Mouse (Mus musculus) intestine, embryonic 16.5 days (tissue): ENCODE results near the gene Pola2. TPM values are rescaled to one million over a fixed set of nuclear protein-coding genes. Genes with fewer than 3 reads are reported as not detected.

Source experiments
- polyA plus RNA-seq: library from polyadenylated mRNA; unstranded; fragments of >200 nt; fragmentation: Nextera tagmentation; extraction: Ambion mirVana; gene quantifications from 2 replicates; pipeline ENCODE4 v1.2.1, GENCODE M21; 2015

The Pola2 gene
- polyA plus RNA-seq, 1 experiment from 2014 or later: 61.7 TPM

Other genes with a start within 250 kb of the Pola2 start
- 48.6 and 49.7 TPM in 2 replicates for gene Ehbp1l1, start 237.9 kb downstream of the Pola2 start, polyA plus RNA-seq
- gene Fam89b, start 234.5 kb downstream of the Pola2 start, polyA plus RNA-seq: 56.6 and 57.8 TPM in 2 replicates
- gene Ltbp3, start 223.3 kb downstream of the Pola2 start, polyA plus RNA-seq: 14.0 and 20.8 TPM in 2 replicates
- gene Scyl1, start 192.8 kb downstream of the Pola2 start, polyA plus RNA-seq: 58.9 and 64.3 TPM in 2 replicates
- gene Frmd8, start 88.9 kb downstream of the Pola2 start, polyA plus RNA-seq: 31.1 and 31.7 TPM in 2 replicates
- 3.4 and 4.1 TPM in 2 replicates for gene Slc25a45, start 86.4 kb downstream of the Pola2 start, polyA plus RNA-seq
- 1.5 and 1.7 TPM in 2 replicates for gene Tigd3, start 70.1 kb downstream of the Pola2 start, polyA plus RNA-seq
- gene Dpf2, start 51.2 kb downstream of the Pola2 start, polyA plus RNA-seq: 109 and 119 TPM in 2 replicates
- 14.7 and 15.1 TPM in 2 replicates for gene Cdc42ep2, start 39.4 kb downstream of the Pola2 start, polyA plus RNA-seq
- not detected in 2 replicates for gene Slc22a20, start 21.9 kb upstream of the Pola2 start, polyA plus RNA-seq
- 11.8 and 12.4 TPM in 2 replicates for gene Capn1, start 51.7 kb upstream of the Pola2 start, polyA plus RNA-seq
- gene Syvn1, start 82.4 kb upstream of the Pola2 start, polyA plus RNA-seq: 29.1 and 36.4 TPM in 2 replicates
- 71.4 and 79.5 TPM in 2 replicates for gene Mrpl49, start 93.6 kb upstream of the Pola2 start, polyA plus RNA-seq
- gene Fau, start 93.6 kb upstream of the Pola2 start, polyA plus RNA-seq: 868 and 882 TPM in 2 replicates
- gene Znhit2, start 97.0 kb upstream of the Pola2 start, polyA plus RNA-seq: 27.6 and 29.9 TPM in 2 replicates
- gene Tm7sf2, start 104.2 kb upstream of the Pola2 start, polyA plus RNA-seq: 37.3 and 39.0 TPM in 2 replicates
- gene Vps51, start 113.0 kb upstream of the Pola2 start, polyA plus RNA-seq: 66.7 and 68.2 TPM in 2 replicates
- gene Tmem262, start 115.8 kb upstream of the Pola2 start, polyA plus RNA-seq: not detected in 2 replicates
- gene Gm28374, start 118.1 kb upstream of the Pola2 start, polyA plus RNA-seq: 1.2 and 1.7 TPM in 2 replicates
- 66.1 and 68.0 TPM in 2 replicates for gene Zfpl1, start 120.8 kb upstream of the Pola2 start, polyA plus RNA-seq
- gene Cdca5, start 120.8 kb upstream of the Pola2 start, polyA plus RNA-seq: 27.7 and 31.4 TPM in 2 replicates
- 0.28 and 0.29 TPM in 2 replicates for gene AC131692.1, start 130.2 kb upstream of the Pola2 start, polyA plus RNA-seq
- gene Naaladl1, start 141.6 kb upstream of the Pola2 start, polyA plus RNA-seq: 71.9 and 102 TPM in 2 replicates
- 33.4 and 35.7 TPM in 2 replicates for gene Sac3d1, start 154.4 kb upstream of the Pola2 start, polyA plus RNA-seq
- 36.8 and 37.0 TPM in 2 replicates for gene Snx15, start 164.1 kb upstream of the Pola2 start, polyA plus RNA-seq
- gene Batf2, start 176.8 kb upstream of the Pola2 start, polyA plus RNA-seq: 1.1 and 1.8 TPM in 2 replicates
- 102 and 103 TPM in 2 replicates for gene Arl2, start 177.3 kb upstream of the Pola2 start, polyA plus RNA-seq
- not detected in 2 replicates for gene Majin, start 220.2 kb upstream of the Pola2 start, polyA plus RNA-seq